Mouse (Mus musculus) lung, adult 10 weeks (tissue): ENCODE results near the gene Ntsr2. TPM values are rescaled to one million over a fixed set of nuclear protein-coding genes. Genes with fewer than 3 reads are reported as not detected.

Source experiments
- polyA plus RNA-seq: library from polyadenylated mRNA; stranded (reverse); fragments of 350-450 nt; fragmentation: Illumina TruSeq; extraction: RNeasy Lipid Tissue Mini Kit (QIAGEN cat#74804); gene quantifications from one replicate; pipeline ENCODE4 v1.2.3, GENCODE M21; 2014; ENCODE audit warnings: low read depth, low replicate concordance; ENCODE audit not compliant: insufficient read depth

Ntsr2 gene
- 0.11 TPM for polyA plus RNA-seq

GRCm38 (mm10) chr12:16653332-16654093, at the start of gene Ntsr2:
TSS of gene Ntsr2 (plus strand) at chr12:16653382.

GRCm38 (mm10) chr12:16610936-16611335, 42.2 kb upstream of the Ntsr2 start, which contains the start of gene Lpin1:
TSS of gene Lpin1 (minus strand) at chr12:16610966.

Other genes with a start within 250 kb of the Ntsr2 start
- gene Lpin1, start 42.4 kb upstream of the Ntsr2 start, polyA plus RNA-seq: 8.1 TPM
- 0.07 TPM for gene Greb1, start 147.5 kb downstream of the Ntsr2 start, polyA plus RNA-seq
- gene E2f6, start 157.6 kb downstream of the Ntsr2 start, polyA plus RNA-seq: 15.7 TPM
- 19.1 TPM for gene Rock2, start 241.5 kb downstream of the Ntsr2 start, polyA plus RNA-seq